Mouse (Mus musculus) bone marrow macrophage, adult 2 months (primary cell): Measurements from ENCODE around the gene Qrich1. TPM values are rescaled to one million over a fixed set of nuclear protein-coding genes. Genes with fewer than 3 reads are reported as not detected.

Experiments
- H3K27ac ChIP-seq: 2 replicates; pipeline ENCODE4 v1.5.1; 2012; ENCODE audit warnings: low read depth, low read length; ENCODE audit not compliant: insufficient read depth
- H3K4me1 ChIP-seq: 2 replicates; pipeline ENCODE4 v1.6.1; 2012; ENCODE audit warnings: low read length; ENCODE audit not compliant: control insufficient read depth, insufficient read depth
- H3K4me3 ChIP-seq: 2 replicates; pipeline ENCODE4 v1.5.1; 2012; ENCODE audit warnings: mild to moderate bottlenecking, low read length, moderate library complexity; ENCODE audit not compliant: insufficient read depth
- CTCF ChIP-seq: IDR thresholded peaks from 2 replicates; pipeline ENCODE4 v1.5.1; 2012; ENCODE audit warnings: low read depth, mild to moderate bottlenecking, low read length, moderate library complexity
- POLR2A ChIP-seq: IDR thresholded peaks from 2 replicates; pipeline ENCODE4 v1.6.1; 2012; ENCODE audit warnings: mild to moderate bottlenecking, low read depth, low read length, borderline replicate concordance
- polyA plus RNA-seq: library from polyadenylated mRNA; stranded (reverse); fragments of >200 nt; gene quantifications from 2 replicates; pipeline ENCODE4 v1.2.4, GENCODE M21; 2012; ENCODE audit not compliant: missing spikeins, insufficient read depth, insufficient read length

Qrich1 gene
- polyA plus RNA-seq, 1 experiment: 80.9 TPM

GRCm38 (mm10) chr9:108569381-108570206, 53.0 kb downstream of the Qrich1 start, which contains the start of gene Dalrd3:
Gene Dalrd3, plus strand, starts transcription at chr9:108569886.
- peaks cover 10% of the 10 kb centered on the region for H3K4me1 ChIP-seq
- peak within 1 kb of the TSS; percentile 88 for H3K27ac ChIP-seq
- no peak for TF ChIP-seq CTCF
- TF ChIP-seq POLR2A: no peak
- peak within 1 kb of the TSS; percentile 86 for H3K4me3 ChIP-seq

GRCm38 (mm10) chr9:108570207-108570896, 53.7 kb downstream of the Qrich1 start:
- Histone ChIP-seq H3K27ac (peak overlapping the region; percentile 27), H3K4me1 (peaks cover 10% of the 10 kb centered on the region)
- TF ChIP-seq CTCF (peak; percentile 27; the same call in 1 of the 2 replicates), POLR2A (0 out of 2 replicates have a peak, but pooled peaks have one; percentile 51)

GRCm38 (mm10) chr9:108571401-108571973, 54.9 kb downstream of the Qrich1 start:
- no peak overlapping the region for H3K27ac ChIP-seq
- no peak overlapping the region for H3K4me3 ChIP-seq
- H3K4me1 ChIP-seq: peaks cover 10% of the 10 kb centered on the region
- TF ChIP-seq POLR2A (no peak), CTCF (no peak)

More at GRCm38 (mm10) chr9:108570207-108570896, 53.7 kb downstream of the Qrich1 start:
- H3K4me3 ChIP-seq: peak overlapping the region; percentile 85

- Histone ChIP-seq H3K27ac (no peak overlapping the region), H3K4me3 (no peak overlapping the region), H3K4me1 (peaks cover 10% of the 10 kb centered on the region)
- TF ChIP-seq CTCF: no peak
- no peak for TF ChIP-seq POLR2A
Measured at GRCm38 (mm10) chr9:108572321-108572720, 55.7 kb downstream of the Qrich1 start.

- peaks cover 7% of the 10 kb centered on the region for H3K4me1 ChIP-seq
- H3K27ac ChIP-seq: no peak overlapping the region
- no peak overlapping the region for H3K4me3 ChIP-seq
- TF ChIP-seq CTCF (peak; percentile 30; the same call in 1 of the 2 replicates), POLR2A (no peak)
Measured at GRCm38 (mm10) chr9:108573774-108574690, 57.4 kb downstream of the Qrich1 start.

GRCm38 (mm10) chr9:108574921-108575320, 58.3 kb downstream of the Qrich1 start:
- Histone ChIP-seq H3K4me1 (peaks cover 5% of the 10 kb centered on the region), H3K27ac (no peak overlapping the region), H3K4me3 (no peak overlapping the region)
- TF ChIP-seq POLR2A (no peak), CTCF (no peak)

- Histone ChIP-seq H3K4me3 (no peak overlapping the region), H3K27ac (no peak overlapping the region), H3K4me1 (peaks cover 5% of the 10 kb centered on the region)
- TF ChIP-seq POLR2A (no peak), CTCF (no peak)
Measured at GRCm38 (mm10) chr9:108575321-108576297, 59.0 kb downstream of the Qrich1 start.

- TF ChIP-seq CTCF (no peak), POLR2A (no peak)
- Histone ChIP-seq H3K27ac (no peak overlapping the region), H3K4me1 (peaks cover 5% of the 10 kb centered on the region)
Measured at GRCm38 (mm10) chr9:108577025-108577424, 60.4 kb downstream of the Qrich1 start.

More at GRCm38 (mm10) chr9:108577025-108577424, 60.4 kb downstream of the Qrich1 start:
- H3K4me3 ChIP-seq: no peak overlapping the region
